Mouse (Mus musculus) naive thymus-derived CD4-positive, alpha-beta T cell, adult 5 months (primary cell): ENCODE measurements around the gene Zfp128. TPM values are rescaled to one million over a fixed set of nuclear protein-coding genes. Genes with fewer than 3 reads are reported as not detected.

Source experiments
- polyA plus RNA-seq: library from polyadenylated mRNA; unstranded; fragments of 100-300 nt; shearing (Covaris generic); gene quantifications from one replicate; pipeline ENCODE4 v1.2.1, GENCODE M21; 2017

Gene Zfp128
- polyA plus RNA-seq, result 0.50 TPM

GRCm38 (mm10) chr7:12880911-12881660 is at the start of gene Zfp128:
Zfp128 (plus strand) TSS chr7:12881177.

GRCm38 (mm10) chr7:12834162-12835120 is 46.5 kb upstream of the Zfp128 start, which contains the start of gene Zfp110:
Zfp110 (plus strand) TSS chr7:12834761.

GRCm38 (mm10) chr7:12897655-12898410 is 16.9 kb downstream of the Zfp128 start, which contains the start of gene Zscan22:
Zscan22 (plus strand) TSS chr7:12897815.

GRCm38 (mm10) chr7:12921705-12922465 is 40.9 kb downstream of the Zfp128 start, which contains the start of gene Rps5:
Rps5 (plus strand) TSS chr7:12922290.

GRCm38 (mm10) chr7:12927191-12927680 is 46.3 kb downstream of the Zfp128 start, which contains the start of gene Rnf225:
Rnf225 (plus strand) TSS chr7:12927416.

Other genes starting within 250 kb of the Zfp128 start
- not detected for gene Vmn2r54, start 240.9 kb upstream of the Zfp128 start, polyA plus RNA-seq
- not detected for gene Vmn2r55, start 196.2 kb upstream of the Zfp128 start, polyA plus RNA-seq
- gene Vmn2r56, start 146.2 kb upstream of the Zfp128 start, polyA plus RNA-seq, result not detected
- gene Zscan18, start 77.5 kb upstream of the Zfp128 start, polyA plus RNA-seq, result 5.4 TPM
- gene Zfp329, start 62.3 kb upstream of the Zfp128 start, polyA plus RNA-seq, result 7.9 TPM
- gene Zfp110, start 46.4 kb upstream of the Zfp128 start, polyA plus RNA-seq, result 85.4 TPM
- 4.0 TPM for gene Zscan22, start 16.6 kb downstream of the Zfp128 start, polyA plus RNA-seq
- gene Rps5, start 41.1 kb downstream of the Zfp128 start, polyA plus RNA-seq, result 1,269 TPM
- gene Rnf225, start 46.2 kb downstream of the Zfp128 start, polyA plus RNA-seq, result not detected
- gene Zfp324, start 84.7 kb downstream of the Zfp128 start, polyA plus RNA-seq, result 3.0 TPM
- 5.8 TPM for gene Zfp446, start 96.7 kb downstream of the Zfp128 start, polyA plus RNA-seq
- gene Slc27a5, start 117.0 kb downstream of the Zfp128 start, polyA plus RNA-seq, result 0.37 TPM
- gene Trim28, start 117.9 kb downstream of the Zfp128 start, polyA plus RNA-seq, result 148 TPM
- gene Zbtb45, start 128.9 kb downstream of the Zfp128 start, polyA plus RNA-seq, result 8.6 TPM
- gene Chmp2a, start 153.6 kb downstream of the Zfp128 start, polyA plus RNA-seq, result 144 TPM
- 133 TPM for gene Ube2m, start 157.1 kb downstream of the Zfp128 start, polyA plus RNA-seq
- gene Mzf1, start 173.6 kb downstream of the Zfp128 start, polyA plus RNA-seq, result 0.44 TPM
- gene Vmn1r85, start 214.0 kb downstream of the Zfp128 start, polyA plus RNA-seq, result not detected
- gene Vmn1r86, start 238.7 kb downstream of the Zfp128 start, polyA plus RNA-seq, result not detected